Mouse (Mus musculus): ENCODE results near the gene Pcbp2. TPM values are rescaled to one million over a fixed set of nuclear protein-coding genes. Genes with fewer than 3 reads are reported as not detected.
A peak's percentile ranks its signal among the peaks of the same experiment; 100 is the strongest.

Gene Pcbp2
- polyA plus RNA-seq, 1 experiment from 2014 or later: 120 TPM

- ATAC-seq: no peak
- no peak overlapping the region for H3K9ac ChIP-seq (ENCODE audit: low read depth, low read length)
- no peaks in the 10 kb centered on the region for H3K9me3 ChIP-seq (ENCODE audit: control insufficient read depth, low read length)
- peaks cover 23% of the 10 kb centered on the region for H3K36me3 ChIP-seq (ENCODE audit: control insufficient read depth, insufficient read depth, low read length)
- no peaks in the 10 kb centered on the region for H3K27me3 ChIP-seq (replicated peaks; ENCODE audit: control insufficient read depth, insufficient read depth, low read length)
- H3K4me3 ChIP-seq (ENCODE audit: low read length): no peak overlapping the region
- no peak overlapping the region for H3K27ac ChIP-seq (ENCODE audit: low read depth, low read length)
- peaks cover 31% of the 10 kb centered on the region for H3K4me1 ChIP-seq (ENCODE audit: control insufficient read depth, insufficient read depth, low read depth, low read length)
- no peak overlapping the region for H3K4me2 ChIP-seq (ENCODE audit: low read length)
These were observed 37.2 kb downstream of the Pcbp2 start for GRCm38 (mm10) chr15:102507561-102507960.

DNA sequence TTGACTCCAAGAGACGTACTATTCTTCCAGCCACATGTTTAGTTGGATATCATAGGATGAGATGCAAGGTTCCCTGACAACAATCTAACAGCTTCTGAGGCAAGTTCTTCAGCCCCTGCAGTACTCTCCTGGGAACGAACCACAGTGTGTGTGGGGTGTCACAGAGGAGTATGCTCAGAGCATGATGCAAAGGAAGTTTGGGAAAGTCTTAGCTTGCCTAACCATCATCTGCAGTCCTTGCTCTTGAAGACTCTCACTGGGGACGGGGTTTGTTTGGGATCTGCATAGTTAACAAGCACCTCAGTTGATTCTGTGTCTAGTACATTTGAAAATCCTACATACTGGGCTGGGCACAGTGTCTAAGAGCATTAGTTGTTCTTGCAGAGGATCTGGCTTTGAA is 38.0 kb downstream of the Pcbp2 start:
- no peak for ATAC-seq
- Histone ChIP-seq H3K4me2 (ENCODE audit: low read length) (no peak overlapping the region), H3K9me3 (ENCODE audit: control insufficient read depth, low read length) (no peaks in the 10 kb centered on the region), H3K4me1 (ENCODE audit: control insufficient read depth, insufficient read depth, low read depth, low read length) (peaks cover 36% of the 10 kb centered on the region), H3K36me3 (ENCODE audit: control insufficient read depth, insufficient read depth, low read length) (peaks cover 16% of the 10 kb centered on the region), H3K9ac (ENCODE audit: low read depth, low read length) (no peak overlapping the region), H3K27me3 (replicated peaks; ENCODE audit: control insufficient read depth, insufficient read depth, low read length) (no peaks in the 10 kb centered on the region), H3K27ac (ENCODE audit: low read depth, low read length) (no peak overlapping the region), H3K4me3 (ENCODE audit: low read length) (no peak overlapping the region)
- 82% methylated on average over 3 of the region's 3 CpGs for WGBS

GRCm38 (mm10) chr15:102510110-102510509 is 39.8 kb downstream of the Pcbp2 start:
- 6% methylated on average over 9 of the region's 9 CpGs for WGBS
- Histone ChIP-seq H3K27ac (ENCODE audit: low read depth, low read length) (peak overlapping the region; percentile 94), H3K27me3 (replicated peaks; ENCODE audit: control insufficient read depth, insufficient read depth, low read length) (no peaks in the 10 kb centered on the region), H3K9ac (ENCODE audit: low read depth, low read length) (peak overlapping the region; percentile 82), H3K4me2 (ENCODE audit: low read length) (peak overlapping the region; percentile 87), H3K9me3 (ENCODE audit: control insufficient read depth, low read length) (no peaks in the 10 kb centered on the region), H3K36me3 (ENCODE audit: control insufficient read depth, insufficient read depth, low read length) (0 out of 2 replicates have a peak, but pooled peaks cover under 1% of the 10 kb centered on the region), H3K4me3 (ENCODE audit: low read length) (peak overlapping the region; percentile 69), H3K4me1 (ENCODE audit: control insufficient read depth, insufficient read depth, low read depth, low read length) (peaks cover 47% of the 10 kb centered on the region)
- ATAC-seq: peak; percentile 67

- Histone ChIP-seq H3K4me3 (ENCODE audit: low read length) (peak overlapping the region; percentile 69), H3K9me3 (ENCODE audit: control insufficient read depth, low read length) (no peaks in the 10 kb centered on the region), H3K4me1 (ENCODE audit: control insufficient read depth, insufficient read depth, low read depth, low read length) (peaks cover 53% of the 10 kb centered on the region), H3K27ac (ENCODE audit: low read depth, low read length) (peak overlapping the region; percentile 94), H3K27me3 (replicated peaks; ENCODE audit: control insufficient read depth, insufficient read depth, low read length) (no peaks in the 10 kb centered on the region), H3K36me3 (ENCODE audit: control insufficient read depth, insufficient read depth, low read length) (no peaks in the 10 kb centered on the region), H3K9ac (ENCODE audit: low read depth, low read length) (peak overlapping the region; percentile 82), H3K4me2 (ENCODE audit: low read length) (peak overlapping the region; percentile 87)
- ATAC-seq: peak; percentile 94
- 2% methylated on average over 33 of the region's 34 CpGs for WGBS
These were observed 40.4 kb downstream of the Pcbp2 start for GRCm38 (mm10) chr15:102510590-102511284.

DNA sequence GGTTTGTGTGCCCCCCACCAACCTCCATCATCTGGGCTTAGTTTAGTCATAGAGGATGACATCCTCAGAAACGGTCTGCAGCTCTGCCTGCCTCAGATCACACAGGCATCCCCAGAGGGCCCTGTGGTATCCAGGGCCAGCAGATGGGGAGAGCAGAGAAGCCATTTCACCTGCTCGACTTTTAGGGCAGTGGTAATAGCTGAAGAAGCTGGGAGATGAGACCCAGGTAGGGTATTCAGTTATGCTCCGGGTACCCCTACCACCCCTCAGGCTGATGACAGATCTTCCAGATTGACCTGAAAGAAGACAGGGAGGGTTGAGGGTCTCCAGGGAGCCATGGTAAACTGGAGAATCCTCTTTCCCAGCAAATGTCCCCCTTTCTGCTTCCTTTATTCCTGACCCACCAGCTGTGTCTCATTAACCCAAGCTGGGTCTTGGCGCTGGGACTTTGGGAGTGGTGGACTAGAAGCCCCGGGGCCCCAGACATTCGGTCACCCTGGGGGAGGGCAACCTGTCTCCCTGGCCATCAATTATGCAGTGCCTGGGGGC is 41.0 kb downstream of the Pcbp2 start:
- H3K4me1 ChIP-seq (ENCODE audit: control insufficient read depth, insufficient read depth, low read depth, low read length): peaks cover 56% of the 10 kb centered on the region
- no peaks in the 10 kb centered on the region for H3K36me3 ChIP-seq (ENCODE audit: control insufficient read depth, insufficient read depth, low read length)
- no peaks in the 10 kb centered on the region for H3K9me3 ChIP-seq (ENCODE audit: control insufficient read depth, low read length)
- peak overlapping the region; percentile 94 for H3K27ac ChIP-seq (ENCODE audit: low read depth, low read length)
- no peaks in the 10 kb centered on the region for H3K27me3 ChIP-seq (replicated peaks; ENCODE audit: control insufficient read depth, insufficient read depth, low read length)
- H3K9ac ChIP-seq (ENCODE audit: low read depth, low read length): peak overlapping the region; percentile 39
- H3K4me2 ChIP-seq (ENCODE audit: low read length): peak overlapping the region; percentile 87
- ATAC-seq: no peak
- WGBS: 2% methylated on average over 6 of the region's 6 CpGs
- peak overlapping the region; percentile 69; the same call in 1 of the 2 replicates for H3K4me3 ChIP-seq (ENCODE audit: low read length)

DNA sequence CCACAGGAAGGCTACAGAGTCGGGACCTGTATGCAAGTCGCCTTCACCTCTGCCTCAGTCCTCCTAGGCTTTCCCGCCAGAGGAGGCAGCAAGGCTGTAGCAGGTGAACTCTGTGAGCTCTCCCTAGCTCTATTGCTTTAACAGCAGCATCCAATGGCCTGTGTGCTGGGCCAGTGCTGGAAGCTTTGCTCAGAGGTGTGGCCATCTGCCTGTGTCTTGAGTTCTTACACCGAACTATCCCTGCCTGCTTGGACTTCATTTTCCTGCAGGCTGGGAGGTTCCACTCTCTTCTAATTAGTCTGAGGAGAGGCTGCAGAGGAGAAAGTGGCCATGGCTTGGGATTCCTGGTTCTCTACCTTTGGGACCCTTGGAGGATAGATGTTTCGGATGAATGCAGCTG is 41.7 kb downstream of the Pcbp2 start:
- no peak for ATAC-seq
- H3K27ac ChIP-seq (ENCODE audit: low read depth, low read length): peak overlapping the region; percentile 94
- peak overlapping the region; percentile 87 for H3K4me2 ChIP-seq (ENCODE audit: low read length)
- H3K4me1 ChIP-seq (ENCODE audit: control insufficient read depth, insufficient read depth, low read depth, low read length): peaks cover 56% of the 10 kb centered on the region
- WGBS: 18% methylated on average over 5 of the region's 5 CpGs
- no peaks in the 10 kb centered on the region for H3K9me3 ChIP-seq (ENCODE audit: control insufficient read depth, low read length)
- H3K4me3 ChIP-seq (ENCODE audit: low read length): no peak overlapping the region
- H3K9ac ChIP-seq (ENCODE audit: low read depth, low read length): peak overlapping the region; percentile 39
- no peaks in the 10 kb centered on the region for H3K27me3 ChIP-seq (replicated peaks; ENCODE audit: control insufficient read depth, insufficient read depth, low read length)
- H3K36me3 ChIP-seq (ENCODE audit: control insufficient read depth, insufficient read depth, low read length): no peaks in the 10 kb centered on the region

DNA sequence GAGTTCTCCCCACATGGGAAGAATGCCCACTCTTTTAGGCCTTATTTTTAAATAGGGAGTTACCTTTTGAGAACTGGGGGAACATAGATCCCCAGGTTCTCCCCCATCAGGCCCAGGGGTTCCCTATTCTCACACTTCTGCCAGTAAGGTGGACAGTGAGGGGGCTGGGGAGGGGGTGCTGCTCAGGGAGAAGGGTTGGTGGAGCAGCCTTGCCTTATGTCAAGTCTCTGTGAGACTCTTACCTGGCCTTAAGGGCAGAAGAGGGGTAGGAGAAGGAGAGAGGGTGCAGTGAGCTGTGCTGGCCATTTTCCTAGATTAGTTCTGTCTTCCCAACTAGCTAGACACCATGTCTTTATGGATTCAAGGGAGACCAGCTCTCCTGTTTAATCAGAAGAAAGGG is 42.1 kb downstream of the Pcbp2 start:
- Histone ChIP-seq H3K27ac (ENCODE audit: low read depth, low read length) (peak overlapping the region; percentile 25; the same call in 1 of the 2 replicates), H3K4me1 (ENCODE audit: control insufficient read depth, insufficient read depth, low read depth, low read length) (peaks cover 56% of the 10 kb centered on the region), H3K9ac (ENCODE audit: low read depth, low read length) (peak overlapping the region; percentile 35; the same call in 1 of the 2 replicates), H3K9me3 (ENCODE audit: control insufficient read depth, low read length) (no peaks in the 10 kb centered on the region), H3K4me2 (ENCODE audit: low read length) (no peak overlapping the region), H3K36me3 (ENCODE audit: control insufficient read depth, insufficient read depth, low read length) (no peaks in the 10 kb centered on the region), H3K4me3 (ENCODE audit: low read length) (no peak overlapping the region), H3K27me3 (replicated peaks; ENCODE audit: control insufficient read depth, insufficient read depth, low read length) (no peaks in the 10 kb centered on the region)
- ATAC-seq: no peak

- ATAC-seq: no peak
- no peaks in the 10 kb centered on the region for H3K36me3 ChIP-seq (ENCODE audit: control insufficient read depth, insufficient read depth, low read length)
- H3K4me1 ChIP-seq (ENCODE audit: control insufficient read depth, insufficient read depth, low read depth, low read length): peaks cover 56% of the 10 kb centered on the region
- H3K9ac ChIP-seq (ENCODE audit: low read depth, low read length): no peak overlapping the region
- H3K27ac ChIP-seq (ENCODE audit: low read depth, low read length): no peak overlapping the region
- H3K4me3 ChIP-seq (ENCODE audit: low read length): no peak overlapping the region
- no peak overlapping the region for H3K4me2 ChIP-seq (ENCODE audit: low read length)
- no peaks in the 10 kb centered on the region for H3K9me3 ChIP-seq (ENCODE audit: control insufficient read depth, low read length)
- 85% methylated on average over 3 of the region's 3 CpGs for WGBS
- H3K27me3 ChIP-seq (replicated peaks; ENCODE audit: control insufficient read depth, insufficient read depth, low read length): no peaks in the 10 kb centered on the region
These were observed 42.7 kb downstream of the Pcbp2 start for GRCm38 (mm10) chr15:102513004-102513403.

GRCm38 (mm10) chr15:102515261-102515660 is 44.9 kb downstream of the Pcbp2 start:
- WGBS: 85% methylated on average over 2 of the region's 2 CpGs
- Histone ChIP-seq H3K36me3 (ENCODE audit: control insufficient read depth, insufficient read depth, low read length) (no peaks in the 10 kb centered on the region), H3K27me3 (replicated peaks; ENCODE audit: control insufficient read depth, insufficient read depth, low read length) (no peaks in the 10 kb centered on the region), H3K4me1 (ENCODE audit: control insufficient read depth, insufficient read depth, low read depth, low read length) (peaks cover 52% of the 10 kb centered on the region), H3K4me2 (ENCODE audit: low read length) (peak overlapping the region; percentile 94), H3K9ac (ENCODE audit: low read depth, low read length) (0 out of 2 replicates have a peak overlapping the region, but pooled peaks have one; percentile 33), H3K9me3 (ENCODE audit: control insufficient read depth, low read length) (no peaks in the 10 kb centered on the region), H3K27ac (ENCODE audit: low read depth, low read length) (no peak overlapping the region), H3K4me3 (ENCODE audit: low read length) (peak overlapping the region; percentile 75)
- ATAC-seq: no peak

Measured in hindbrain, embryonic 16.5 days (tissue).